Comparison of ENCODE assay signal across 25 mouse cellular contexts in genomic region chr4:97665428-97665755, GRCm38 (mm10).
DNase-seq lines count a peak whose midpoint lies in the region; ATAC-seq lines count a peak whose summit lies in the region.
"Had no signal": no experiment of that assay in that cellular context is flagged by ENCODE, and none has a peak within 500 bp of the region (broad histone marks: within the 10 kb centered on the region; RNA-seq: fewer than 3 reads in every experiment).

No protein-coding gene starts in this region.

- 0 out of 2 replicates have a peak overlapping the region, but pooled peaks have one; percentile 50 for H3K9ac ChIP-seq in heart, embryonic 13.5 days
- no peak overlapping the region for H3K9ac ChIP-seq in hindbrain, embryonic 12.5 days
- no peak overlapping the region for H3K9ac ChIP-seq in embryonic facial prominence, embryonic 12.5 days
- H3K9ac ChIP-seq in embryonic facial prominence, embryonic 14.5 days (ENCODE audit: low read depth, low read length) = no peak overlapping the region
- H3K9ac ChIP-seq: liver, embryonic 12.5 days; liver, postnatal 0 days; midbrain, embryonic 13.5 days; neural tube, embryonic 15.5 days; stomach, embryonic 15.5 days had no signal

- H3K4me2 ChIP-seq in heart, embryonic 13.5 days = no peak overlapping the region
- H3K4me2 ChIP-seq in hindbrain, embryonic 12.5 days (replicated peaks) = no peak overlapping the region
- H3K4me2 ChIP-seq in embryonic facial prominence, embryonic 12.5 days (replicated peaks) = no peak overlapping the region
- no peak overlapping the region for H3K4me2 ChIP-seq in embryonic facial prominence, embryonic 14.5 days (ENCODE audit: low read depth, low read length)
- H3K4me2 ChIP-seq: liver, embryonic 12.5 days; midbrain, embryonic 13.5 days; neural tube, embryonic 15.5 days; stomach, embryonic 15.5 days had no signal

- H3K9me3 ChIP-seq in heart, embryonic 13.5 days = no peaks in the 10 kb centered on the region
- H3K9me3 ChIP-seq in hindbrain, embryonic 10.5 days = no peaks in the 10 kb centered on the region
- H3K9me3 ChIP-seq in hindbrain, embryonic 12.5 days (replicated peaks) = no peaks in the 10 kb centered on the region
- H3K9me3 ChIP-seq in embryonic facial prominence, embryonic 12.5 days = no peaks in the 10 kb centered on the region
- H3K9me3 ChIP-seq in embryonic facial prominence, embryonic 14.5 days (ENCODE audit: control insufficient read depth, low read length) = no peaks in the 10 kb centered on the region
- H3K9me3 ChIP-seq: liver, embryonic 12.5 days; midbrain, embryonic 13.5 days; neural tube, embryonic 15.5 days; stomach, embryonic 15.5 days had no signal

- peak overlapping the region; percentile 46 for H3K27ac ChIP-seq in heart, embryonic 13.5 days (replicated peaks)
- peak overlapping the region; percentile 64 for H3K27ac ChIP-seq in hindbrain, embryonic 10.5 days
- H3K27ac ChIP-seq in hindbrain, embryonic 12.5 days = no peak overlapping the region
- H3K27ac ChIP-seq in embryonic facial prominence, embryonic 12.5 days = peak overlapping the region; percentile 46; the same call in 1 of the 2 replicates
- 0 out of 2 replicates have a peak overlapping the region, but pooled peaks have one; percentile 11 for H3K27ac ChIP-seq in embryonic facial prominence, embryonic 14.5 days (replicated peaks; ENCODE audit: low read depth, low read length)
- H3K27ac ChIP-seq: kidney, postnatal 0 days; liver, embryonic 12.5 days; midbrain, embryonic 13.5 days; neural tube, embryonic 15.5 days; stomach, embryonic 15.5 days had no signal

- no peaks in the 10 kb centered on the region for H3K27me3 ChIP-seq in heart, embryonic 13.5 days (replicated peaks)
- H3K27me3 ChIP-seq in hindbrain, embryonic 10.5 days (ENCODE audit: insufficient read depth, poor library complexity, severe bottlenecking) = no peaks in the 10 kb centered on the region
- no peaks in the 10 kb centered on the region for H3K27me3 ChIP-seq in hindbrain, embryonic 12.5 days
- no peaks in the 10 kb centered on the region for H3K27me3 ChIP-seq in embryonic facial prominence, embryonic 12.5 days
- no peaks in the 10 kb centered on the region for H3K27me3 ChIP-seq in embryonic facial prominence, embryonic 14.5 days (replicated peaks; ENCODE audit: control insufficient read depth, insufficient read depth, low read length)
- H3K27me3 ChIP-seq: liver, embryonic 12.5 days; midbrain, embryonic 13.5 days; neural tube, embryonic 15.5 days; stomach, embryonic 15.5 days had no signal

- no peak for ATAC-seq in heart, embryonic 13.5 days (ENCODE audit: extremely low read depth, insufficient number of reproducible peaks, low FRiP score, low TSS enrichment)
- no peak for ATAC-seq in hindbrain, embryonic 12.5 days (ENCODE audit: low FRiP score)
- no peak for ATAC-seq in embryonic facial prominence, embryonic 12.5 days (ENCODE audit: insufficient number of reproducible peaks, insufficient read depth, low FRiP score, low TSS enrichment)
- peak; percentile 37; the same call in 1 of the 2 replicates for ATAC-seq in embryonic facial prominence, embryonic 14.5 days (ENCODE audit: low read depth)
- ATAC-seq: forebrain, embryonic 16.5 days; intestine, embryonic 16.5 days; liver, embryonic 12.5 days; liver, postnatal 0 days; midbrain, embryonic 13.5 days had no signal

- no peaks in the 10 kb centered on the region for H3K36me3 ChIP-seq in heart, embryonic 13.5 days
- H3K36me3 ChIP-seq in hindbrain, embryonic 10.5 days = no peaks in the 10 kb centered on the region
- H3K36me3 ChIP-seq in hindbrain, embryonic 12.5 days = no peaks in the 10 kb centered on the region
- no peaks in the 10 kb centered on the region for H3K36me3 ChIP-seq in embryonic facial prominence, embryonic 12.5 days
- H3K36me3 ChIP-seq in embryonic facial prominence, embryonic 14.5 days (ENCODE audit: control insufficient read depth, insufficient read depth, low read length) = no peaks in the 10 kb centered on the region
- H3K36me3 ChIP-seq: liver, embryonic 12.5 days; midbrain, embryonic 13.5 days; neural tube, embryonic 15.5 days; stomach, embryonic 15.5 days had no signal

- 76% methylated on average over 7 of the region's 7 CpGs for WGBS in heart, embryonic 13.5 days
- WGBS in hindbrain, embryonic 10.5 days = 45% methylated on average over 7 of the region's 7 CpGs
- WGBS in hindbrain, embryonic 12.5 days = 48% methylated on average over 7 of the region's 7 CpGs
- WGBS in embryonic facial prominence, embryonic 12.5 days = 48% methylated on average over 7 of the region's 7 CpGs
- 44% methylated on average over 7 of the region's 7 CpGs for WGBS in embryonic facial prominence, embryonic 14.5 days

- peaks cover 12% of the 10 kb centered on the region; the same call in 1 of the 2 replicates for H3K4me1 ChIP-seq in heart, embryonic 13.5 days
- H3K4me1 ChIP-seq in hindbrain, embryonic 10.5 days (replicated peaks) = peaks cover 24% of the 10 kb centered on the region
- peaks cover 7% of the 10 kb centered on the region; the same call in 1 of the 2 replicates for H3K4me1 ChIP-seq in hindbrain, embryonic 12.5 days
- peaks cover 9% of the 10 kb centered on the region for H3K4me1 ChIP-seq in embryonic facial prominence, embryonic 12.5 days
- peaks cover 15% of the 10 kb centered on the region for H3K4me1 ChIP-seq in embryonic facial prominence, embryonic 14.5 days (ENCODE audit: control insufficient read depth, insufficient read depth, low read length)
- H3K4me1 ChIP-seq: liver, embryonic 12.5 days; neural tube, embryonic 15.5 days; stomach, embryonic 15.5 days had no signal

- H3K4me3 ChIP-seq in heart, embryonic 13.5 days = no peak overlapping the region
- H3K4me3 ChIP-seq in hindbrain, embryonic 10.5 days = no peak overlapping the region
- H3K4me3 ChIP-seq in hindbrain, embryonic 12.5 days = no peak overlapping the region
- no peak overlapping the region for H3K4me3 ChIP-seq in embryonic facial prominence, embryonic 12.5 days
- H3K4me3 ChIP-seq in embryonic facial prominence, embryonic 14.5 days (ENCODE audit: low read depth, low read length) = no peak overlapping the region
- H3K4me3 ChIP-seq: liver, embryonic 12.5 days; midbrain, embryonic 13.5 days; neural tube, embryonic 15.5 days; stomach, embryonic 15.5 days had no signal

- intact Hi-C loops in heart, postnatal 25 days (cut with DNase I) = no loop called here

- no peak for DNase-seq in heart, postnatal 25 days (ENCODE audit: low spot score)
- no peak for DNase-seq in hindbrain, embryonic 10.5 days (ENCODE audit: low spot score)
- peak; percentile 64 for DNase-seq in embryonic facial prominence, embryonic 14.5 days (ENCODE audit: low spot score)
- DNase-seq: adrenal gland, adult 2 months; adrenal gland, postnatal 36 days; B cell, adult 2 months; cerebellum, adult 18-20 months; cerebellum, postnatal 14 days; gastrocnemius, postnatal 14 days; kidney, adult 8-10 months; kidney, postnatal 4 days; left cerebral cortex, postnatal 4 days; liver, postnatal 0 days; lung, postnatal 36 days; right cerebral cortex, postnatal 25 days had no signal
